Mouse (Mus musculus): ENCODE results near the gene Cog6.

- TF ChIP-seq MAFK (IDR thresholded peaks at IDR 0.05; ENCODE audit: insufficient read depth, low read depth, low read length) (no peak), CHD2 (IDR thresholded peaks at IDR 0.05; ENCODE audit: low read depth, low read length) (no peak), ZNF384 (IDR thresholded peaks at IDR 0.05; ENCODE audit: low read depth, low read length) (no peak), HCFC1 (IDR thresholded peaks at IDR 0.05; ENCODE audit: borderline replicate concordance, insufficient read depth, low read length) (no peak), ZC3H11A (IDR thresholded peaks at IDR 0.05; ENCODE audit: borderline replicate concordance, low read depth, low read length) (no peak)
These were observed 62.4 kb downstream of the Cog6 start for GRCm38 (mm10) chr3:52954656-52955055.

All from ES-E14 (cell line).